Mouse (Mus musculus): ENCODE results near the gene Adra1b.

GRCm38 (mm10) chr11:43795992-43796391, 105.0 kb downstream of the Adra1b start:
- TF ChIP-seq CTCF (IDR thresholded peaks at IDR 0.05; ENCODE audit: control insufficient read depth, insufficient read depth, insufficient read length) (no peak), CEBPB (IDR thresholded peaks at IDR 0.05; ENCODE audit: low read depth) (no peak), USF1 (IDR thresholded peaks at IDR 0.05; ENCODE audit: low read depth) (peak; percentile 29), MAX (IDR thresholded peaks at IDR 0.05) (no peak), MYOG (IDR thresholded peaks at IDR 0.05; ENCODE audit: control insufficient read depth, extremely low read depth, insufficient read length) (no peak), MYOD1 (IDR thresholded peaks at IDR 0.05; ENCODE audit: control insufficient read depth, insufficient read length, low read depth) (peak; percentile 89)
